Mouse (Mus musculus): ENCODE measurements around the gene Yif1a.
A peak's percentile ranks its signal among the peaks of the same experiment; 100 is the strongest.

GRCm38 (mm10) chr19:5129770-5130169 is 41.4 kb downstream of the Yif1a start:
- TF ChIP-seq EP300 (IDR thresholded peaks at IDR 0.05; ENCODE audit: low read depth): no peak
- TF ChIP-seq CTCF (IDR thresholded peaks at IDR 0.05; ENCODE audit: low read depth): peak; percentile 41
